Mouse (Mus musculus) heart, adult 2 months (tissue): ENCODE data around the gene Mlip.

Source experiments
- CTCF ChIP-seq: fragments of 200-600 bp; IDR thresholded peaks from 2 replicates; pipeline ENCODE4 v1.8.1; 2022; ENCODE audit warnings: antibody characterized with exemption, mild to moderate bottlenecking, moderate library complexity
- POLR2A ChIP-seq: fragments of 200-500 bp; IDR thresholded peaks from 2 replicates; pipeline ENCODE4 v1.6.1; 2011; ENCODE audit warnings: mild to moderate bottlenecking, low read depth, low read length, control low read depth; ENCODE audit not compliant: insufficient read depth

GRCm38 (mm10) chr9:77302340-77302739 lies 50.4 kb downstream of the Mlip start:
- no peak for TF ChIP-seq POLR2A
- no peak for TF ChIP-seq CTCF
